Mouse (Mus musculus): ENCODE measurements around the gene Klri1.
"Not testable (repeated sequence)": the region's sequence is repeated elsewhere in the genome, so short reads cannot be mapped to it uniquely, and the experiment has no call there.

Klri1 gene

DNA sequence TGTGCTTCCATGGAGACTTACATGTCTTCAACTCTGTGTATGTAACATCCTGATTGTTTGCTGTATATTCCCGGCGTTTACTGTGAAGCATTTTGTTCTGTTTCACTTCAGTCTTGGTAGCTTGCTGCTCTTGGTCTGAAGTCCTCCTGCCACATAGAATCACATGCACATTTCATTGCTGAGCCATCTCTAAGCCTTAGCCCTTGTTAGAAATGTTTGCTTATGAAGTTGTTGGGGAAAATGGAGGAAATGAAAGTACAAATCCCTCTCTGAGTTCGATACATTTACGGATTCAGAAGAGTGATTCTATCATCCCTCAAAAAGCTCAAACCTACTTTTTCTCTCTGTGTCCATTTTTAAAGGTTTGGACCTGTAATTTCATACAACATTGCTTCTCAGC is at the start of gene Klri1:
Gene Klri1 (minus strand): TSS at position 101 of the 400 bp plus-strand sequence.
- in situ Hi-C loops (cut with MboI; ENCODE audit: unreplicated experiment in 2 of 2): no loop called here

- in situ Hi-C loops (cut with MboI; ENCODE audit: unreplicated experiment in 2 of 2): loop anchor here in 1 of 2 experiments (10.0 to 25.0 kb wide), 2 partner anchors 143 to 310 kb away; no protein-coding TSS in a partner anchor
Measured at GRCm38 (mm10) chr6:129747654-129748032, 30.7 kb upstream of the Klri1 start.

GRCm38 (mm10) chr6:129747016-129747653 is 30.2 kb upstream of the Klri1 start:
- in situ Hi-C loops (cut with MboI; ENCODE audit: unreplicated experiment in 2 of 2): loop anchor here in 1 of 2 experiments (10.0 to 25.0 kb wide), 2 partner anchors 142 to 310 kb away; no protein-coding TSS in a partner anchor

DNA sequence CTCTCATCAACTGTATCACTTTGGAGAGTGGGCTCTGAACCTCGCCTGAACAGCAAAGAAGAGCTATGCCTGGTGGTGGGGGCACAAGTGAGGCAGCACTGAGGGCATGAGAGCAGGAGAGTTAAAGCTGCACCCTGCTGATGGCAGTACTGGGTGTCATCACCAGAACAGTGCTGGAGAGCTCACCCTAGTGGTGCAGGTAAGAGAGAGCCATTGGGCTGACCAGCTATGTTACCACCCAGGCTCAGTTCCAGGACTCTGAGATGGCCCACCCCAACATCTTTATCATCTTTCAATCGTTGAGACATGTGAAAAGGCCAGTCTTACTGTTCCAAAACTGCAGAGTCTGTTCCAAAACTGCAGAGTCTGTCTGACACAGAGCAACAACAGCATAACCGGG is 29.2 kb upstream of the Klri1 start:
- in situ Hi-C loops (cut with MboI; ENCODE audit: unreplicated experiment in 2 of 2): loop anchor here in 1 of 2 experiments (10.0 to 25.0 kb wide), 2 partner anchors 141 to 309 kb away; no protein-coding TSS in a partner anchor

- in situ Hi-C loops (cut with MboI; ENCODE audit: unreplicated experiment in 2 of 2): loop anchor here in 1 of 2 experiments (10.0 to 25.0 kb wide), 2 partner anchors 135 to 303 kb away; no protein-coding TSS in a partner anchor
Measured at GRCm38 (mm10) chr6:129740069-129740721, 23.3 kb upstream of the Klri1 start, which contains the start of gene Klri2. TSS of gene Klri2 (minus strand) at chr6:129740484.

DNA sequence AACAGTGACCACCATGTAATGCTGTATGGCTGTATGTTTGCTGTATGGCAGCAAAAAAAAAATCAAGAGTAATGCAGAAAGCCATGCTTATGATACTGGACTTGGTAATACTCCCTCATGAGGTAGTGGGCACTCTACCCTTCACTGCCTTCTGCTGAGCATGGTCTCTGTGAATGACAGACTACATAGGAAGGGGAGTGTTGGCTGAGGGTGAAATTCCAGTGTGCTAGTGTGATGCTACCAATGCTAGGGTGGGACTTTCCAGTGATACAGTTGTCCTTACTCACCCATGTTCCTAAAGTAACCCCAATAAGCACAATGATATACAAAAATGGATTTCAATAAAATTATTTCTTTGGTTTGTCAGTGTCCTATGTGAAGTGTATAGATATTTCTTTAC is 19.5 kb upstream of the Klri1 start:
- in situ Hi-C loops (cut with MboI; ENCODE audit: unreplicated experiment in 2 of 2): loop anchor here (5.0 to 25.0 kb wide), 2 partner anchors 144 to 299 kb away; partner anchors contain the start of gene Klrd1 (in 1 of the 2)

DNA sequence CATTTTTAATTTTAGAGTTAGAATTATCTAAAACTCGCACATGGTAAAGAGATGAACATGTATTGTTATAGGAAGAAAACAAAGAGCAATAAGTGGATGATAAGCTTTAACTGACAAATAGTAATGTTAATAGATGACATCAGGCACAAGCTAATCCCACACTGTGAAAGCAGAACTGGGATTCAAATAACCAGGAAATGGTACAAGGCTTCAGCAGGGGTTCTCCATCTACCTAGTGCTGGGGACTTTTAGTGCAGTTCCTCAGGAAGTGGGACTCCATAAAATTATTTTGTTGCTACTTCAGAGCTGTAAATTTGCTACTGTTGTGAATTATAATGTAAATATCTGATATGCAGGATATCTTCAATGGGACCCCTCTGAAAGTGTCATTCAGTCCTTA is 10.3 kb upstream of the Klri1 start:
- in situ Hi-C loops (cut with MboI; ENCODE audit: unreplicated experiment in 2 of 2): loop anchor here in 1 of 2 experiments (25.0 kb wide), 1 partner anchor 290 kb away; no protein-coding TSS in a partner anchor

- in situ Hi-C loops (cut with MboI; ENCODE audit: unreplicated experiment in 2 of 2): no loop called here
Measured at GRCm38 (mm10) chr6:129721390-129721789, 4.5 kb upstream of the Klri1 start.

- in situ Hi-C loops (cut with MboI; ENCODE audit: unreplicated experiment in 2 of 2): no loop called here
Measured at GRCm38 (mm10) chr6:129720487-129720886, 3.6 kb upstream of the Klri1 start.

DNA sequence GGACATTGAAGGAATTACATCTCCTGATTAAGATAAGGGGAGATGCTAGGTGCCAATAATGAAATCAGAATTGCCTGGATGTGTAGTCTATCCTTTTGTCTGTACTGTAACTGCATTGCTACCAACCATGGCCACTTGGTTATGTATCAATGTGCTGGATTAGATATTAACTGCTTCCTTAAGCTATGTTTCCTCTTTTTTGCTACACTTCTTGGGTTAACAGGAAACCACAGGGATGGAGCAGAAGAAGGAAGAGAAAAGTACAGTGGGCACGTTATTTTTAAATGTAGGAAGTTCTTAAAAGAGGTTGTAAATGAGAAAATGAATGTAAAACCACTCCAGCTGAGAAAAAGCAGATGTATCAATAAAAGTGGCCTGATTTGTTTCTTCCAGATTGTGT is 3.4 kb downstream of the Klri1 start:
- in situ Hi-C loops (cut with MboI; ENCODE audit: unreplicated experiment in 2 of 2): no loop called here

- in situ Hi-C loops (cut with MboI; ENCODE audit: unreplicated experiment in 2 of 2): not testable (repeated sequence)
Measured at GRCm38 (mm10) chr6:129691436-129691835, 25.5 kb downstream of the Klri1 start.

GRCm38 (mm10) chr6:129680379-129680778 is 36.6 kb downstream of the Klri1 start:
- in situ Hi-C loops (cut with MboI; ENCODE audit: unreplicated experiment in 2 of 2): no loop called here

DNA sequence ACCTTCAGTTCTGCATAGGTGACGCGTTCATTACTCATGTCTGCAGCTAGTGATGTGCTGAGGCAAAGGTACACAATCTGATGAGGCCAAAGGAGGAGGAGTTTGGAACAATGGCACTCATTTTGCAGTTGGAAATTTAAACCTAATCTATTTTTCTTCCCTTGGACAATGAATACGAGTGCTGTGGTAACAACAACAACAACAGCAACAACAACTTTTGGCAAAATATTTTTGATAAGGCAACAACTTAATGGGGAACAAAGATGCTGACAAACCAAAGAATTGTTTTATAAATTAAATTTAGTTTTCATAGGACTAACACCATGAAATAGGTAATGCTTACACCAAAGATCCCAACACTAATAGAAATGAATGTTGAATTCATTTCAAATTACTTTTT is 38.1 kb downstream of the Klri1 start, which contains the start of gene Klrc1:
Gene Klrc1 (minus strand): TSS at position 101 of the 400 bp plus-strand sequence.
- in situ Hi-C loops (cut with MboI; ENCODE audit: unreplicated experiment in 2 of 2): no loop called here

DNA sequence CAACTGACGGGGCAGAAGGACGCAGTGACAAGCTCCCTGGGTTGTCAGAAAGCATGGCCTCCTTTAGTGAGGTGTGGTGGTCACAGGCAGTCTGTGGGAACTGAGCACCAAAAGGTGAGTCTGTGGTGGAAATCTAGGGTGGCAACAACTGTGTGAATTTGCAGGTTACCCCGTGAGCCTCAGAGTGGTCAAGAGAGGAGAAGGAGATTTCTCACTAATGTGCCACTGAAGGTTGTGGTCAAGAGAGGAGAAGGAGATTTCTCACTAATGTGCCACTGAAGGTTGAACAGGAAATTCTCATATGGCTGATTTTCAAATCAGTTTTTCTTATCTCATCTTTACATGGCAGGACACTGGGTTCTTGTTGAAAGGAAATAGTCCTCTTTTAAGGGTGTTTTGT is 55.6 kb downstream of the Klri1 start:
- in situ Hi-C loops (cut with MboI; ENCODE audit: unreplicated experiment in 2 of 2): not testable (repeated sequence)

GRCm38 (mm10) chr6:129660589-129660988 is 56.3 kb downstream of the Klri1 start, which contains the start of gene Klrc2:
TSS of gene Klrc2 (minus strand) at chr6:129660689.
- in situ Hi-C loops (cut with MboI; ENCODE audit: unreplicated experiment in 2 of 2): not testable (repeated sequence)

Measured in v-Abl transformed pro-B cells (cell line).